Mouse (Mus musculus) embryonic facial prominence, embryonic 14.5 days (tissue): ENCODE data around the gene Ccdc87. TPM values are rescaled to one million over a fixed set of nuclear protein-coding genes. Genes with fewer than 3 reads are reported as not detected.
A peak's percentile ranks its signal among the peaks of the same experiment; 100 is the strongest.

Source experiments
- ATAC-seq: fragments of 200-750 bp; cut with Nextera tagmentation; 2 replicates; pipeline ENCODE4 v1.8.0; 2017; ENCODE audit warnings: low read depth, moderate number of reproducible peaks, moderate TSS enrichment
- DNase-seq: peaks from one replicate; pipeline ENCODE4 v3.0.0-alpha.2; 2015; ENCODE audit warnings: low spot score
- H3K27ac ChIP-seq: fragments of 300-500 bp; sonication (generic); replicated peaks from 2 replicates; pipeline ENCODE4 v1.5.1; 2014; ENCODE audit warnings: low read depth, mild to moderate bottlenecking, low read length, moderate library complexity
- H3K27me3 ChIP-seq: fragments of 300-500 bp; sonication (generic); replicated peaks from 2 replicates; pipeline ENCODE4 v1.6.1; 2014; ENCODE audit warnings: low read length; ENCODE audit not compliant: control insufficient read depth, insufficient read depth
- H3K36me3 ChIP-seq: fragments of 300-500 bp; sonication (generic); 2 replicates; pipeline ENCODE4 v1.6.1; 2014; ENCODE audit warnings: low read length, mixed read lengths; ENCODE audit not compliant: control insufficient read depth, insufficient read depth
- H3K4me1 ChIP-seq: fragments of 300-500 bp; sonication (generic); 2 replicates; pipeline ENCODE4 v1.6.1; 2014; ENCODE audit warnings: antibody characterized with exemption, low read length; ENCODE audit not compliant: control insufficient read depth, insufficient read depth
- H3K4me2 ChIP-seq: fragments of 300-500 bp; sonication (generic); 2 replicates; pipeline ENCODE4 v1.6.1; 2014; ENCODE audit warnings: low read depth, mild to moderate bottlenecking, low read length, moderate library complexity, mixed read lengths
- H3K4me3 ChIP-seq: fragments of 300-500 bp; sonication (generic); 2 replicates; pipeline ENCODE4 v1.5.1; 2014; ENCODE audit warnings: low read depth, mild to moderate bottlenecking, low read length
- H3K9ac ChIP-seq: fragments of 300-500 bp; sonication (generic); 2 replicates; pipeline ENCODE4 v1.6.1; 2014; ENCODE audit warnings: low read depth, mild to moderate bottlenecking, low read length, moderate library complexity, mixed read lengths
- H3K9me3 ChIP-seq: fragments of 300-500 bp; sonication (generic); 2 replicates; pipeline ENCODE4 v1.6.1; 2016; ENCODE audit warnings: low read length; ENCODE audit not compliant: control insufficient read depth
- WGBS: fragments of 180-500 bp; shearing (Covaris S2); extraction: QIAGEN DNeasy Blood & Tissue Kit; methylation state at CpG from one replicate; pipeline ENCODE4 v1.1.7; 2014; 5-methylcytosine and 5-hydroxymethylcytosine counted together
- polyA plus RNA-seq: library from polyadenylated mRNA; unstranded; fragments of >200 nt; fragmentation: Nextera tagmentation; extraction: Ambion mirVana; gene quantifications from 2 replicates; pipeline ENCODE4 v1.2.1, GENCODE M21; 2014

Ccdc87 gene
- 0.54 and 0.64 TPM in 2 replicates for polyA plus RNA-seq

DNA sequence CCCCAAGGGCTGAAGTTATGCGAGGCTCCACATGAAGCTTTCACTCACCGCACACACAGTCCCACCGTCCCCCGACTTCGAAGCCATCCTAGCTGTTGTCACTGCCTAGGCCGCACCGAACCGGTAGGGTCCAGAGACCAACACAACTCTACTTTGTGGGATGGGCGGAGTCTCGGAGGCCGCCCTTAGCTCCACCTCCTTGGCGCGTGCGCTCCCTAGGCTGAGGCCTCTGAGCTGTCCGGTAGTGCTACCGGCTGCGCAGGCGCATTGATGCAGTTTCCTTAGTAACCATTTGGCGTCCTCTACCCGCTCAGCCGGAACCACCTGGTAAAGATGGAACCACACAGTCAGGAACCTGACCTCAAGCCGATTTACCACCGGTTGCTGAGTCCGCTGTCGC is at the start of gene Ccdc87, which contains the start of gene Ccs:
Gene Ccdc87, plus strand, starts transcription at position 218 of the 400 bp plus-strand sequence.
Gene Ccs, minus strand, starts transcription at position 184 of the 400 bp plus-strand sequence.
- H3K27me3 ChIP-seq, result peaks cover 23% of the 10 kb centered on the region
- H3K9me3 ChIP-seq, result no peaks in the 10 kb centered on the region
- H3K27ac ChIP-seq, result no peak within 1 kb of the TSS; the same call in 1 of the 2 replicates
- ATAC-seq, result peak; percentile 99
- peaks cover 8% of the 10 kb centered on the region; the same call in 1 of the 2 replicates for H3K4me1 ChIP-seq
- peak; percentile 97 for DNase-seq
- peak within 1 kb of the TSS; percentile 77 for H3K9ac ChIP-seq
- 0 out of 2 replicates have a peak, but pooled peaks cover 13% of the 10 kb centered on the region for H3K36me3 ChIP-seq
- WGBS, result under 1% methylated on average over 25 of the region's 25 CpGs
- peak within 1 kb of the TSS; percentile 69 for H3K4me3 ChIP-seq
- H3K4me2 ChIP-seq, result peak within 1 kb of the TSS; percentile 74

DNA sequence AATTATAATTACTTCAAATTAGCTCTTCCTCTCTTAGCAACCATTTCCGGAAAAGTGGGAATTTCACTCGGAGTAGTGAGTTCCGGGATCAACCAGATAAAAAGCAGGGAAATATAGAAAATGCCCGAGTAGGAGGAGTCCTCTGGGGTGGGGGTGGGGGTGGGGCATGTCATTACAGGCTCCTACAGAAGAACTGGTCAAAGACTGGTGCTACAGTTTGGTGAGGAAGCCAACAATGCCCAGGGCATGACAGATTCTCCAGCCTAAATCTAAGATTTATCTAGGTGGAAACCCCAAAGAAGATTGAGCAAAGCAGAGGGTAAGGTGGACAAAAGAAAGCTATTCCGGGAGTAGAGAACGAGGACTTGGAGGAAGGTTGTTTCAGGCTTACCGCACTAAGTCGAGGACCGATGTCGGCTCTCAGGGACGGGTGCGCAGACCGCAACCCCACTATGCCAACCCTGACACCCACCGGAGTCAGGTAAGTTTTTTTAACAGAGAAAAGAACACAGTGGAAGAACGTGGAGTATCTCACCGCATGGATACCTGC is 45.8 kb upstream of the Ccdc87 start:
- Histone ChIP-seq H3K27ac (peak overlapping the region; percentile 81), H3K9me3 (no peaks in the 10 kb centered on the region), H3K36me3 (peaks cover 48% of the 10 kb centered on the region), H3K9ac (peak overlapping the region; percentile 78), H3K4me2 (peak overlapping the region; percentile 83), H3K27me3 (no peaks in the 10 kb centered on the region), H3K4me3 (peak overlapping the region; percentile 72), H3K4me1 (peaks cover 23% of the 10 kb centered on the region)
- ATAC-seq (peak; percentile 46), DNase-seq (no peak)
- WGBS, result 1% methylated on average over 16 of the region's 16 CpGs

DNA sequence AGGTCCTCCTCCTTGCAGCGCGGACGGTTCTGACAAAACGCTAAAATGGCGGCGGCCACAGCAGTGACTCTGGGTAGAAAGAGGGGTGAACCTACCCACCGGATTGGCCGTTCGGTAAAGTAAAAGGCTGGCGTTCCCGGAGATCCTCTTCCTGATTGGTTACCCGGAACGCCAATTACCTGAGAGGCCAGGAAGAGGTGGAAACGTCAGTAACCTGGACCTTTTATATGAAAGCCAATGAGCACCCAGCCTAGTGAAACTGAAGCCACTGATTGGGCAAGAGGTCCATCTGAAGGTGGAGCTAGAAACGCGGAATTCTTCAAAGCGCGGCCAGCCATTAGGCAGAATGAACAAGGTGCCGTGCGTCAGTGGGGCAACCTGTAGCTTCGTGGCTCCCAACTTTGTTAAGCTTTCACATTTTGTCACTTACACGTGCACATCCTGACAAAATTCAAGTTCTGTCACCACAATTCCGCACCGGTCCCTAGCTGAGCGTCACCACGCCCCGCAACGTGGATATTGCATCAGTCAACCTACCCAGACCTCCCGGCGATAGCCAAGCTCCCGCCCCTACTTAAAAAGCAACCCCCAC is 45.2 kb upstream of the Ccdc87 start, which contains the start of gene Rbm4:
Gene Rbm4, minus strand, starts transcription at position 71 of the 592 bp plus-strand sequence.
- peaks cover 48% of the 10 kb centered on the region for H3K36me3 ChIP-seq

DNA sequence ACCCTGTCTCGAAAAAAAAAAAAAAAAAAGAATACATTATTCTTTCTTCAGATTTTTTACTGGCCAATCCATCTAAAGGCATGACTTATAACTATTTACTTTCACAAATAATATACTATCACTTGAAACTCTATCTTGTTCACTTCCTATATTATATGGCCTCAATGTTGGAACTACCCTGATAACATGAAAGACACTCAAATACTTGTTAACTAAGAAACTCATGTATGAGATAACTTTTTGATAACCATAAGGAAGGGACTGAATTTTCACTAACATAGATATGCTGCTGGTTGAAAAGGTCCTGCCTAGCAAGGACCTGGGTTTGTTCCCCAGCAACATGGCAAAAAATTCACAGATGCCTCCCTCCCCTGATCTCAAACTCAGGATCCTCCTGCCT is 43.2 kb upstream of the Ccdc87 start:
- DNase-seq, result no peak
- Histone ChIP-seq H3K27ac (no peak overlapping the region), H3K27me3 (no peaks in the 10 kb centered on the region), H3K4me1 (peaks cover 13% of the 10 kb centered on the region), H3K9ac (no peak overlapping the region), H3K9me3 (no peaks in the 10 kb centered on the region), H3K4me2 (no peak overlapping the region), H3K4me3 (no peak overlapping the region), H3K36me3 (peaks cover 49% of the 10 kb centered on the region)
- 91% methylated on average over 1 of the region's 1 CpGs for WGBS
- no peak for ATAC-seq

More for the DNA sequence above, 45.2 kb upstream of the Ccdc87 start, which contains the start of gene Rbm4:
- Histone ChIP-seq H3K4me3 (peak within 1 kb of the TSS; percentile 72), H3K4me1 (peaks cover 23% of the 10 kb centered on the region), H3K4me2 (peak within 1 kb of the TSS; percentile 83), H3K27ac (peak within 1 kb of the TSS; percentile 81), H3K27me3 (no peaks in the 10 kb centered on the region), H3K9me3 (no peaks in the 10 kb centered on the region), H3K9ac (peak within 1 kb of the TSS; percentile 78)
- DNase-seq (peak; percentile 99), ATAC-seq (peak; percentile 98)
- under 1% methylated on average over 30 of the region's 31 CpGs for WGBS

DNA sequence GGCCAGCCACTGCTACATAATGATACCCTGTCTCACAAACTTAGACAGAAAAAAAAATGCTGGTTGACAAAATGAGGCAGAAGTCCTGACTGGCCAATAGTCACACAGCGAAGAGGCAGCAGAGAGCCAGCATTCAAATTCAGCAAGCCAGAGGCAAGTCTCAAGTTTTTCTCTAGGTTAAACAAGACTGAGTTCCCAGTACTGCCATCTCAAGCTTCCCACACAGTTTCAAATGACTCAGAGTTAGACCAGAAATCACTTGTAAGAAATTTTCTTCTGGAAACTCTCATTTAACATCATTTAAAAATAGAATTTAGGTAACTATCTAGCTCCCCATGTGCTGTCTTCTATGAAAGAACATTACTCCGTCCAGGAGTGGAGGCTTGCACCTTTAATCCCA is 41.3 kb upstream of the Ccdc87 start:
- peaks cover 56% of the 10 kb centered on the region for H3K36me3 ChIP-seq
- DNase-seq (no peak), ATAC-seq (no peak)
- no peaks in the 10 kb centered on the region for H3K9me3 ChIP-seq
- H3K27me3 ChIP-seq, result no peaks in the 10 kb centered on the region
- WGBS, result 93% methylated on average over 2 of the region's 2 CpGs
- H3K27ac ChIP-seq, result no peak overlapping the region
- H3K4me3 ChIP-seq, result no peak overlapping the region
- no peak overlapping the region for H3K4me2 ChIP-seq
- H3K9ac ChIP-seq, result no peak overlapping the region
- no peaks in the 10 kb centered on the region for H3K4me1 ChIP-seq

DNA sequence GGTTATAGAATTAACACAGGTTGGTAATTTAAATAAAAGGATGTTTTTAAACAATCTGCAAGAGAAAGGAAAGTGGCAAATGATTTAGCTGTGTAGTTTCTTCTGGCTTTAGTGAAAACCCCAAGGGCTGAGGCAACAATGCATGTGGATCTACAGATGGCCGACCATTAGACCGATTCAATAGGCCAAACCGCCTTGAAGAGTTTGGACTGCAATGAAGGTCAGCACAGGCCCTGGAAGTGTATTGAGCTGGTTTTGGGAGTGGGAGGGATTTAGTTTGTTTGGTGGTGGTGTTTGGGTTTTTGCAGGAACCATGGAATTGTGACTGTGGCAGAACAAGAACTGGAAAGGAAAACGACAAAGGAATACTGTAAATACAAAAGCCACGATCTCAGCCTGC is 40.1 kb upstream of the Ccdc87 start:
- WGBS, result 93% methylated on average over 5 of the region's 5 CpGs
- H3K4me3 ChIP-seq, result no peak overlapping the region
- no peaks in the 10 kb centered on the region for H3K27me3 ChIP-seq
- H3K9me3 ChIP-seq, result no peaks in the 10 kb centered on the region
- no peak overlapping the region for H3K4me2 ChIP-seq
- H3K36me3 ChIP-seq, result peaks cover 66% of the 10 kb centered on the region
- ATAC-seq (no peak), DNase-seq (no peak)
- H3K4me1 ChIP-seq, result no peaks in the 10 kb centered on the region
- H3K27ac ChIP-seq, result no peak overlapping the region
- H3K9ac ChIP-seq, result no peak overlapping the region

DNA sequence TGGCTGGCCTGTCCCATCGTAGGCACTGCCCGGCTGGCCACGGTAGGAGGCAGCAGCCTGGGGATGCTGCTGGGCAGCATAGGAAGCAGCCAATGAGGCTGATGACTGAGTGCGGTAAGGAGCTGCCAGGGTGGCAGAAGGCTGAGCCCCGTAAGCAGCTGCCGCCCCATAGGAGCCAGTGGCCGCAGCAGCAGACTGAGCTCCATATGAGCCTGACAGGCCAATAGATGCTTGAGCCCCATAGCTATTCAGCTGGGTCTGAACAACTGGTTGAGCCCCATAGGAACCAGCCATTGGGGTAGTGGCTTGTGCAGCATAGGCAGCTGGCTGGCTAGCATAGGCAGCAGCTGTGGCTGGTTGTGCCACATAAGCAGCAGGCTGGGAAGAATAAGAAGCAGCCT is 36.5 kb upstream of the Ccdc87 start:
- peak; percentile 69; the same call in 1 of the 2 replicates for ATAC-seq
- WGBS, result 94% methylated on average over 6 of the region's 7 CpGs
- H3K27ac ChIP-seq, result no peak overlapping the region

DNA sequence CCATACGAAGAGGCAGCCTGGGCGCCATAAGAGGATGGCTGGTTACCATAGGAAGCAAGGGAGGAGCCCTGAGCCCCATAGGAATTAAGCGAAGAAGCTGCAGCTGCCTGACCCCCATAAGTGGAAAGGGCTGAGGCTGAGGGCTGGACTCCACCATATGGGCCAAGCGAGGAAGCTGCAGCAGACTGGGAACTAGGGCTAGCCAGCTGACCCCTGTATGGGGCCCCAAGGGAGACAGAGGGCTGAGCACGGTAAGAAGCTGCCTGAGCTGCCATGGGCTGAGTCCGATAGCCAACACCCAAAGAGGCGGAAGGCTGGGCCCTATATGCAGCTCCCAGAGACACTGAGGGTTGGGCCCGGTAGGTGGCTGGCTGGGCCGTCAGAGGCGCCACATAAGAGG is 35.9 kb upstream of the Ccdc87 start:
- Histone ChIP-seq H3K9ac (no peak overlapping the region), H3K27me3 (no peaks in the 10 kb centered on the region), H3K27ac (no peak overlapping the region), H3K4me3 (no peak overlapping the region), H3K36me3 (peaks cover 56% of the 10 kb centered on the region), H3K4me2 (no peak overlapping the region), H3K4me1 (peaks cover 6% of the 10 kb centered on the region), H3K9me3 (no peaks in the 10 kb centered on the region)
- ATAC-seq (peak; percentile 27; the same call in 1 of the 2 replicates), DNase-seq (no peak)
- 81% methylated on average over 10 of the region's 10 CpGs for WGBS

More for the DNA sequence above, 36.5 kb upstream of the Ccdc87 start:
- no peak overlapping the region for H3K4me3 ChIP-seq
- no peak overlapping the region for H3K9ac ChIP-seq
- H3K36me3 ChIP-seq, result peaks cover 62% of the 10 kb centered on the region
- H3K4me2 ChIP-seq, result no peak overlapping the region
- no peaks in the 10 kb centered on the region for H3K9me3 ChIP-seq
- no peaks in the 10 kb centered on the region for H3K27me3 ChIP-seq
- DNase-seq, result peak; percentile 30
- peaks cover 2% of the 10 kb centered on the region for H3K4me1 ChIP-seq
